ENCODE assay signal across 32 mouse cellular contexts in genomic region chr11:108799695-108800094, GRCm38 (mm10).
DNase-seq lines count a peak whose midpoint lies in the region; ATAC-seq lines count a peak whose summit lies in the region.
"Had no signal": no experiment of that assay in that cellular context is flagged by ENCODE, and none has a peak within 500 bp of the region (broad histone marks: within the 10 kb centered on the region; RNA-seq: fewer than 3 reads in every experiment).

No protein-coding gene starts in this region.

- H3K9ac ChIP-seq in heart, embryonic 12.5 days = no peak overlapping the region
- no peak overlapping the region for H3K9ac ChIP-seq in midbrain, embryonic 16.5 days (ENCODE audit: low read depth, low read length)
- H3K9ac ChIP-seq in midbrain, embryonic 13.5 days (replicated peaks) = no peak overlapping the region
- no peak overlapping the region for H3K9ac ChIP-seq in limb, embryonic 15.5 days
- no peak overlapping the region for H3K9ac ChIP-seq in hindbrain, embryonic 16.5 days (ENCODE audit: low read depth, low read length)
- H3K9ac ChIP-seq: embryonic facial prominence, embryonic 15.5 days; forebrain, embryonic 12.5 days; forebrain, postnatal 0 days; hindbrain, embryonic 15.5 days; intestine, embryonic 15.5 days; limb, embryonic 12.5 days; liver, embryonic 12.5 days; liver, postnatal 0 days; neural tube, embryonic 15.5 days; stomach, embryonic 15.5 days had no signal

- 30% methylated on average over 3 of the region's 3 CpGs for WGBS in heart, embryonic 12.5 days
- WGBS in midbrain, embryonic 16.5 days = 69% methylated on average over 3 of the region's 3 CpGs
- WGBS in midbrain, embryonic 13.5 days = 63% methylated on average over 3 of the region's 3 CpGs
- 39% methylated on average over 3 of the region's 3 CpGs for WGBS in limb, embryonic 15.5 days
- WGBS in hindbrain, embryonic 16.5 days = 81% methylated on average over 3 of the region's 3 CpGs

- H3K4me1 ChIP-seq in heart, embryonic 12.5 days (replicated peaks) = peaks cover 4% of the 10 kb centered on the region
- H3K4me1 ChIP-seq in midbrain, embryonic 16.5 days (ENCODE audit: control insufficient read depth, insufficient read depth, low read length) = 0 out of 2 replicates have a peak, but pooled peaks cover under 1% of the 10 kb centered on the region
- peaks cover 16% of the 10 kb centered on the region for H3K4me1 ChIP-seq in midbrain, embryonic 13.5 days (replicated peaks)
- H3K4me1 ChIP-seq in limb, embryonic 15.5 days = no peaks in the 10 kb centered on the region
- H3K4me1 ChIP-seq in hindbrain, embryonic 16.5 days (ENCODE audit: control insufficient read depth, insufficient read depth, low read depth, low read length) = no peaks in the 10 kb centered on the region
- H3K4me1 ChIP-seq: embryonic facial prominence, embryonic 10.5 days; hindbrain, embryonic 15.5 days; intestine, embryonic 15.5 days; limb, embryonic 12.5 days; liver, embryonic 12.5 days; stomach, embryonic 15.5 days had no signal

- no peak overlapping the region for H3K27ac ChIP-seq in heart, embryonic 12.5 days (ENCODE audit: poor library complexity, severe bottlenecking)
- H3K27ac ChIP-seq in midbrain, embryonic 16.5 days (ENCODE audit: low read length) = 0 out of 2 replicates have a peak overlapping the region, but pooled peaks have one; percentile 26
- no peak overlapping the region for H3K27ac ChIP-seq in midbrain, embryonic 13.5 days
- 0 out of 2 replicates have a peak overlapping the region, but pooled peaks have one; percentile 61 for H3K27ac ChIP-seq in limb, embryonic 15.5 days
- no peak overlapping the region for H3K27ac ChIP-seq in hindbrain, embryonic 16.5 days (ENCODE audit: low read depth, low read length)
- H3K27ac ChIP-seq: embryonic facial prominence, embryonic 10.5 days; embryonic facial prominence, embryonic 15.5 days; forebrain, embryonic 12.5 days; hindbrain, embryonic 10.5 days; hindbrain, embryonic 15.5 days; intestine, embryonic 15.5 days; layer of hippocampus, adult 2 months; limb, embryonic 12.5 days; liver, embryonic 12.5 days; macrophage; neural tube, embryonic 15.5 days; stomach, embryonic 15.5 days had no signal

- DNase-seq in heart, adult 11 months = peak; percentile 63
- DNase-seq in 3T3-L1 (ENCODE audit: low read depth, low spot score) = peak; percentile 7
- DNase-seq: adrenal gland, adult 2 months; adrenal gland, postnatal 36 days; cerebellum, adult 8-10 months; cerebellum, postnatal 25 days; forebrain, postnatal 0 days; heart, postnatal 14 days; kidney, adult 2 months; kidney, postnatal 36 days; liver, postnatal 0 days; midbrain, embryonic 14.5 days; retina, postnatal 1 day; thymus, adult 2 months; thymus, postnatal 36 days had no signal

- no peaks in the 10 kb centered on the region for H3K36me3 ChIP-seq in heart, embryonic 12.5 days
- no peaks in the 10 kb centered on the region for H3K36me3 ChIP-seq in midbrain, embryonic 16.5 days (ENCODE audit: control insufficient read depth, insufficient read depth, low read length)
- no peaks in the 10 kb centered on the region for H3K36me3 ChIP-seq in midbrain, embryonic 13.5 days
- H3K36me3 ChIP-seq in limb, embryonic 15.5 days = no peaks in the 10 kb centered on the region
- H3K36me3 ChIP-seq in hindbrain, embryonic 16.5 days (ENCODE audit: control insufficient read depth, insufficient read depth, low read length) = no peaks in the 10 kb centered on the region
- H3K36me3 ChIP-seq: embryonic facial prominence, embryonic 10.5 days; embryonic facial prominence, embryonic 15.5 days; forebrain, embryonic 12.5 days; hindbrain, embryonic 10.5 days; hindbrain, embryonic 15.5 days; intestine, embryonic 15.5 days; limb, embryonic 12.5 days; liver, embryonic 12.5 days; neural tube, embryonic 15.5 days; stomach, embryonic 15.5 days had no signal

- no peak overlapping the region for H3K4me3 ChIP-seq in heart, embryonic 12.5 days
- no peak overlapping the region for H3K4me3 ChIP-seq in midbrain, embryonic 16.5 days (ENCODE audit: low read depth, low read length)
- H3K4me3 ChIP-seq in midbrain, embryonic 13.5 days (replicated peaks) = no peak overlapping the region
- H3K4me3 ChIP-seq in limb, embryonic 15.5 days = no peak overlapping the region
- no peak overlapping the region for H3K4me3 ChIP-seq in hindbrain, embryonic 16.5 days (ENCODE audit: low read length)
- H3K4me3 ChIP-seq: embryonic facial prominence, embryonic 10.5 days; embryonic facial prominence, embryonic 15.5 days; forebrain, embryonic 12.5 days; hindbrain, embryonic 10.5 days; hindbrain, embryonic 15.5 days; intestine, embryonic 15.5 days; layer of hippocampus, adult 2 months; limb, embryonic 12.5 days; liver, embryonic 12.5 days; neural tube, embryonic 15.5 days; stomach, embryonic 15.5 days had no signal

- H3K4me2 ChIP-seq in heart, embryonic 12.5 days = no peak overlapping the region
- no peak overlapping the region for H3K4me2 ChIP-seq in midbrain, embryonic 16.5 days (ENCODE audit: low read length)
- no peak overlapping the region for H3K4me2 ChIP-seq in midbrain, embryonic 13.5 days (replicated peaks)
- no peak overlapping the region for H3K4me2 ChIP-seq in limb, embryonic 15.5 days
- no peak overlapping the region for H3K4me2 ChIP-seq in hindbrain, embryonic 16.5 days (ENCODE audit: low read length)
- H3K4me2 ChIP-seq: embryonic facial prominence, embryonic 15.5 days; forebrain, embryonic 12.5 days; hindbrain, embryonic 15.5 days; intestine, embryonic 15.5 days; limb, embryonic 12.5 days; liver, embryonic 12.5 days; neural tube, embryonic 15.5 days; stomach, embryonic 15.5 days had no signal

- H3K9me3 ChIP-seq in heart, embryonic 12.5 days (replicated peaks) = no peaks in the 10 kb centered on the region
- no peaks in the 10 kb centered on the region for H3K9me3 ChIP-seq in midbrain, embryonic 16.5 days (replicated peaks; ENCODE audit: control insufficient read depth, low read length, poor library complexity, severe bottlenecking)
- no peaks in the 10 kb centered on the region for H3K9me3 ChIP-seq in midbrain, embryonic 13.5 days
- no peaks in the 10 kb centered on the region for H3K9me3 ChIP-seq in limb, embryonic 15.5 days
- H3K9me3 ChIP-seq in hindbrain, embryonic 16.5 days (ENCODE audit: control insufficient read depth, low read length) = no peaks in the 10 kb centered on the region
- H3K9me3 ChIP-seq: embryonic facial prominence, embryonic 10.5 days; embryonic facial prominence, embryonic 15.5 days; forebrain, embryonic 12.5 days; hindbrain, embryonic 10.5 days; hindbrain, embryonic 15.5 days; intestine, embryonic 15.5 days; limb, embryonic 12.5 days; liver, embryonic 12.5 days; neural tube, embryonic 15.5 days; stomach, embryonic 15.5 days had no signal

- H3K27me3 ChIP-seq in heart, embryonic 12.5 days (replicated peaks) = no peaks in the 10 kb centered on the region
- H3K27me3 ChIP-seq in midbrain, embryonic 16.5 days (ENCODE audit: control insufficient read depth, insufficient read depth, low read depth, low read length) = no peaks in the 10 kb centered on the region
- H3K27me3 ChIP-seq in midbrain, embryonic 13.5 days = no peaks in the 10 kb centered on the region
- H3K27me3 ChIP-seq in limb, embryonic 15.5 days = no peaks in the 10 kb centered on the region
- no peaks in the 10 kb centered on the region for H3K27me3 ChIP-seq in hindbrain, embryonic 16.5 days (replicated peaks; ENCODE audit: control insufficient read depth, insufficient read depth, low read length)
- H3K27me3 ChIP-seq: embryonic facial prominence, embryonic 15.5 days; forebrain, embryonic 12.5 days; hindbrain, embryonic 15.5 days; intestine, embryonic 15.5 days; limb, embryonic 12.5 days; liver, embryonic 12.5 days; neural tube, embryonic 15.5 days; stomach, embryonic 15.5 days had no signal

- no peak for ATAC-seq in heart, embryonic 12.5 days (ENCODE audit: insufficient number of reproducible peaks, low FRiP score)
- no peak for ATAC-seq in midbrain, embryonic 16.5 days
- ATAC-seq in midbrain, embryonic 13.5 days = no peak
- no peak for ATAC-seq in limb, embryonic 15.5 days (ENCODE audit: insufficient number of reproducible peaks, low FRiP score, low TSS enrichment, low read depth)
- no peak for ATAC-seq in hindbrain, embryonic 16.5 days
- ATAC-seq: forebrain, postnatal 0 days; intestine, embryonic 15.5 days; liver, embryonic 12.5 days; liver, postnatal 0 days had no signal

Comparison
In these comparisons a context has a peak if more than half of its experiments do, and no peak if none do; other contexts are left out.
1. H3K27ac ChIP-seq: peak in midbrain, embryonic 16.5 days (single experiment) and limb, embryonic 15.5 days (single experiment); none in heart, embryonic 12.5 days (single experiment), midbrain, embryonic 13.5 days (single experiment) and hindbrain, embryonic 16.5 days (single experiment).